Mouse (Mus musculus) heart, adult 2 months (tissue): ENCODE measurements at regions not wholly inside any gene's neighbourhood (a gene's known extent, or its start where the extent isn't known, plus 50 kb on each side); places are given as distances from the start of the nearest gene placed in this dataset.

ENCODE experiments used
- CTCF ChIP-seq: fragments of 200-600 bp; IDR thresholded peaks from 2 replicates; pipeline ENCODE4 v1.8.1; 2022; ENCODE audit warnings: antibody characterized with exemption, mild to moderate bottlenecking, moderate library complexity
- EP300 ChIP-seq: fragments of 200-500 bp; IDR thresholded peaks from 2 replicates; pipeline ENCODE4 v1.6.1; 2011; ENCODE audit warnings: low read depth, low read length, control low read depth; ENCODE audit not compliant: insufficient read depth

GRCm38 (mm10) chr1:77870125-77870524, 326.8 kb downstream of the Pax3 start:
- TF ChIP-seq CTCF: no peak
- TF ChIP-seq EP300: no peak
